Mouse (Mus musculus) left cerebral cortex, adult 8-10 months (tissue): ENCODE results near the gene Lce6a. TPM values are rescaled to one million over a fixed set of nuclear protein-coding genes. Genes with fewer than 3 reads are reported as not detected.

Experiments used
- DNase-seq, 2 experiments: peaks; one replicate each; pipeline ENCODE4 v3.0.0; 2022; ENCODE audit warnings: low spot score in 2 of 2
- total RNA-seq, 4 experiments: library from RNA; stranded (reverse); gene quantifications; 2 replicates each; pipeline ENCODE4 v1.2.4; 2022

The Lce6a gene
- not detected for total RNA-seq

DNA sequence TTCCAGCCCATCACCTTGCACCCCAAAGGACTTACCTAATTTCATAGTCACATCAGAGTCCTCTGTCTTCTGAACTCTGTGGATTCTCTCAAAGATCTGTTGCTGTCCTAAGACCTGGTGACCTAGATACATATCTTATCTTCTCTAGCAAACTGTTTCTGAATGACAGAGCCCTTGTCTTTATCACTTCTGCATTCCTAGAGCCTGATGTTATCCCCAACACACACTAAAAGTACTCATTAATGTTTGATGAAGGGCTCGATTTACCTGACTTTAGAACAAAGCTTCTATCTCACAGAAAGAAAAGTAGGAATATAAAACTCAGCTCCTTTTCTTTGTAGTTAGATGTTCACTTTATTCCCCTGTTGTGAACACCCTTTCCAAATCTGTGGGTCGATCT, at the start of gene Lce6a:
Gene Lce6a, minus strand, starts transcription at position 101 of the 400 bp plus-strand sequence.
- DNase-seq = no peak

- no peak for DNase-seq
Measured at GRCm38 (mm10) chr3:92670215-92670614, 48.8 kb upstream of the Lce6a start, which contains the start of gene Lce1a2. Gene Lce1a2 (minus strand): TSS chr3:92670315.

- no peak for DNase-seq
Measured at GRCm38 (mm10) chr3:92656826-92657225, 35.4 kb upstream of the Lce6a start, which contains the start of gene Lce1b. Gene Lce1b (minus strand): TSS chr3:92656926.

GRCm38 (mm10) chr3:92648207-92648606, 26.7 kb upstream of the Lce6a start, which contains the start of gene Lce1a1:
Gene Lce1a1 (minus strand): TSS chr3:92648307.
- no peak for DNase-seq

GRCm38 (mm10) chr3:92639854-92640253, 18.4 kb upstream of the Lce6a start:
- no peak for DNase-seq

DNA sequence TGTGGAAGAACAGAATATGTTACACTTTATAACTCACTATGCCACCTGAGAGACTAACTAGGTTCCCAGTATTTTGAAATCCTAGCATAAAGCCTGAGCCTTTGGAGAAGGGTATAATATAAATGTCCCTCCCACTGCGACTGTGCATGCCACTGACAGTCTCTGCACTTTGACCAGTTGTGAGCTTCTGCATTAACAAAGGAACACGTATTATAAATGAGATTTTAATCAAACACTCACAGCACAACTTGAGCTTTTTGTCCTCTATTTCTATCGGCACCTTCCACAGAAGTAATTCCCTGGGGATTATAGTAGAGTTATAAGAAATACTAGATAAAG, 17.2 kb upstream of the Lce6a start:
- no peak for DNase-seq

GRCm38 (mm10) chr3:92637745-92638652, 16.5 kb upstream of the Lce6a start:
- no peak for DNase-seq

GRCm38 (mm10) chr3:92609804-92610203, 11.7 kb downstream of the Lce6a start:
- no peak for DNase-seq

DNA sequence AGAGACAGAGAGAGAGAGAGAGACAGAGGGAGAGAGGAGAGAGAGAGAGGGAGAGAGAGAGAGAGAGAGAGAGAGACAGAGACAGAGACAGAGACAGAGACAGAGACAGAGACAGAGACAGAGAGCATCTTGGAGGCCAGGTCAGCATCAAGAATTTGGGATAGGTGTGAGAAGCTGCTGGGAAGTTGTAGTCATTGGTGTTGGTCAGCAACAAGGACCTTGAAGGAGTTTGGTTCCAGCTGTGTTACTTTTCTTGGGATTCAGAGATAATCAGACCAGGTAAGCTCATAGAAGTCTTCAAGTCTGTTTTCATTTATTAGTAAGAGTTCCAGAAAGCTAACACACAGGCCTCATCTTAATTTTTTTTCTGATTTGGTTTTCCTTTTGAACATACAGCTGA, 14.1 kb downstream of the Lce6a start, which contains the start of gene 2210017I01Rik:
Gene 2210017I01Rik, minus strand, starts transcription at position 101 of the 400 bp plus-strand sequence.
- no peak for DNase-seq

DNA sequence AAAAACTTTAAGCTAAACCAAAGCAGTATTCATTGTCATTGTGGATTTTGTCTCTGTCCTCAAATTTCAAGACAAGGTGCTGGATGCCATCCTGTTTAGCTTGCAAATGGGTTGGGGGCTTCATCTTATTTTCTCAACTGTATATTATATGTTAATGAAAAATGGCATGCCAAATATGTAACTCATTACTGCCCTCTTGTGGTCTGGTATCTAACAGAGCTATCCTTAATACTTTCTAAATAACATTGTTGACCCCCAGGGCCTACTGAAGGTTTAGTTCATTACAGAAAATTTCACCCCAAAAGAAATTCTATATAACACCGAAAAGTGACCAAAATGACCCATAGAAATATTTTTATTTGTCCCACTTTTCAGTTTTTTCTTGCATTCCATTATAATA, 19.3 kb downstream of the Lce6a start:
- DNase-seq = no peak

GRCm38 (mm10) chr3:92600456-92600855, 21.0 kb downstream of the Lce6a start:
- DNase-seq = no peak

DNA sequence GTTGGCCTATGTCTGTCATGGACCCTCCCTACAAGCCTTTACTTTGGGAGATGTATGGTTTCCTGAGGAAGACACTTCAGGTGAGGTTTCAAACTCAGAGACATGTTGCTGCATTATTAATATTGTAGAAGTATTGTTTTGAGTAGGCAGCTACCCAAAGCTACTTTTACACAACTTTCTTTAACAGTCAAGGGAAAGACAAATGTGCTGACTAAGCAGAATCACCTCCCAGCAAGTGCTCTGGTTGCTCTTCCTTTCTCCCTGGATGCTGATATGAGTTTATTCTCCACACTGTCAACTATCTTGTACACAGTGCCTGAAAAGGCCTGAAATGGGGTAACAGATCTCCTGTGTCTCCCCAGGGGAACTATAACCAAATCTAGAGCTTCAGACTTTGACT, 21.5 kb downstream of the Lce6a start:
- DNase-seq = no peak

- no peak for DNase-seq
Measured at GRCm38 (mm10) chr3:92598429-92598828, 23.0 kb downstream of the Lce6a start.

- DNase-seq = no peak
Measured at GRCm38 (mm10) chr3:92588858-92589257, 32.6 kb downstream of the Lce6a start, which contains the start of gene Smcp. Gene Smcp (minus strand): TSS chr3:92588997.

- DNase-seq = no peak
Measured at GRCm38 (mm10) chr3:92587190-92587589, 34.3 kb downstream of the Lce6a start.

DNA sequence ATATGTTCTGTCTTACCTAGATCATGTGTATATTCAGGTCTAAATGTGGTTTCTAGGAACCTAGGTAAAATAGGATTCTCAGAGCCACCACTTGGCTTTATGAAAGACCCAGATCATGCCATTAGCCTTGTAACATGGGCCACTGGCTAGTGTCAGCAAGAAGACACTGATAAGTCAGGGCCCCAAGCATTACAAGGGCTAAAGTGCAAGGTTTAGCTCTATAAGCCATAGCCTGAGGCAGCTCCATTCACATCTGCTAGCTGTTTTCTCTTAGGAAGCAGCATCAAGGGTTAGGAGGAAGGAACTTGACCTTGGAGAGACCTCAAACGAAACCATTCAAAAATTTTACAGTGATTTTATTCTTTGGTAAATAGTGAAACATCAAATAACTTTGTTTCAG, 36.4 kb downstream of the Lce6a start:
- no peak for DNase-seq

DNA sequence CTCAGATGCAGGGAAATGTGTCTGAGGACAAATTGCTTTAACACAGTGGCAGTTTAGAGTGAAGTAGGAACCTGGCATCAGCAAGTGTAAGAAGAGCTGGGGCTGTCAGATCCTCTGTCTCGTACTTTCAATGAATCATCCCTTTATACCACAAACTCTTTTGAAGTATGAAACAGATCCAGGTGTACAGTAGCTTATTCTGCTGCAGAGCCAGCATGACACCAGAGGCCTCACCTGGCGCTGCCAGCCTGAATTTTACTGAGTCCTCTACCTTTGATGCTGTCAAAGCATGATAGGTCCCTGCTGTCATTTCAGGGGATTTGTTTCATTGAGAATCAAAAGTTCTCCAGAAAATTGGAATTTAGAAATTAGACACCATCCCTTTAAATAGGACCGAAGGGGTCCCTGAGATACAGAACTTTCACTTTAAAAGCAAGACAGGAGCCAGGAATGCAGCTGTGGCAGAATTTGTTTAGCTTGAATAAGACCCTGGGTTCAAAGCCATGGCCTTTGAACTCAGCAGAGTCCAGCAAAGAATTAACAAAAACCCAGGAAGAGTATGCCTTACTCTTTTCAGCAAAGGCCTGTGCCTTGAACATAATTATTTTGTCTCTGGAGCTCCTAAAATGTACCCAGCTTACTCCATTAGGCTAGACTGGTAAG, 38.2 kb downstream of the Lce6a start:
- DNase-seq = no peak

DNA sequence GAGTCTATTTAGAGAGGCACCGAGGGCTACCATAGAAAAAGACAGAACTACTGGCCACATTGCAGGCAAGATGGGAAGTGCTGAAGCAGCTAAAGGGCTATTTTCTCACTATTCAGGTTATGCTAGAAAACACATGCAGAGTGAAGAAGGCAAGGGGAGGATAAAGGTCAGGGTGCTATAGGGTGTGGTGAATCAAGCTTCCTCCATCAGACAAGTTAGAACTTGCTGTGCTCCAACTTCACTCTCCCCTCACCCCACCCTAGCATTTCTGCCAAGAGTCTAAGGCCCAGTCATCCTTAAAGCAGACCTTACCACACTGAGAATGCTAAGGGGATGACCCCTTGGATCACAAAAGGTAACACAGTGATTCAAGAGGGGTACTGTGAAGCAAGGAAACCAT, 42.0 kb downstream of the Lce6a start:
- no peak for DNase-seq

DNA sequence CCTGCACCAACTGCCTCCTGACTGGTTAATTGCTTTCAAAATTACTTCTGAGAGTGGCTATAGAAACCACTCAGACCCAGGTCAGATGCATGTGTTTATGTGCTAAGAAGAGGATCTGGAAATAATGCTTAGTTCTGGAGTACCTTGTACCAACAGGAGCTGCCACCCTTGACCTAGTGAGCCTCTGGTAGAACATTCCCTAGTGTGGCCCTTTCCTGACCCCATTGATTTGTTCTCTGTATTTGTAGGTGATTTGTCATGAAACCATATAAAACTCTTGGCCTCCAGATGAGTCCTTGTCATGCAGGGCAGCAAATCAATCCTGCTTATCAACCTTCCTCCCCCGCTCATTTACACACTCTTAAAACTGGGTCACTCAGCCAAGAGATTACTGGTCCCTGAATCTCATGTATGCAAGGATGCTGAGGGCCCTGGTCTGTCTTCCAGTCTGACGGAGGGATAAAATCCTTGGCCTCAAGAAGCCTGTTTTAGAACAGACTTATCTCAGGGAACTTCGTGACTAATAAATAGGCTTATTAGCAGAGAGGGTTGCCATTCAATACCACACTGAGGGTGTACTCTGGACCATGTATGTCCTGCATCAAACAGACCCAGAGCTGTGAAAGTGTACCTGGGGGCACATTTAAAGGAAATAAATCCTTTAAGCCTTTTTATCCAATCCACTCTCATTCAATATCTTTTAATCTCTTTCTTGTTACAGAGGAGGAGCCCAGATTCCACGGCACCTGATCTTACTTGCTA, 42.6 kb downstream of the Lce6a start:
- no peak for DNase-seq

DNA sequence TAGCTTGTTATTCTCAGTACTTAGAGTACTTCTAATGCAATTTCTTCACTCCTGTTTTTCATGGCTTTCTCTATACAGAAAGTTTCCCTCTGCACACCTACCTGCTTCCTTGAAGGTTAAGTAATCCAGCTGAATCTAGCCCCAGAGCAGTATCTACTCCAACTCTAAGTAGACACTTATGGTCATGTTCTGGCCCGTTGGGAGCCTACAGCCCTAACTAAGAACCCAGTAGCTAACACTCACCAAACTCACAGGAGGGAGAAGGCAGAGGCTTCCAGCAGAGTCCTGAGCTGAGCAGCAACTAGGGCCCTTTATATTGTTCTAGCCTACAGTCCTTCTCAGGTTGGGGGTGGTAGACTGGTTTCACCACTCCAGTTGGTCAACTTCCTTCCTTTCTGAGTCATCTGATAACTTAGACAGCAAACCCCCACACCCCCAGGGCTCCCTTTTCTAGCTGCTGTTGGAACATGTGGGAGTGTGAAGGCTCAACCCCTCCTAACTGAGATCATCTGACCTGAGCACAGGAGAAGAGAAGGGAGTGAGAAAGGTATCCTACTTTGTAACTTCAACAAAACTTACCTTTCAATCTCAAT, 47.9 kb downstream of the Lce6a start, which contains the start of gene Ivl:
Gene Ivl, minus strand, starts transcription at position 287 of the 593 bp plus-strand sequence.
- no peak for DNase-seq

DNA sequence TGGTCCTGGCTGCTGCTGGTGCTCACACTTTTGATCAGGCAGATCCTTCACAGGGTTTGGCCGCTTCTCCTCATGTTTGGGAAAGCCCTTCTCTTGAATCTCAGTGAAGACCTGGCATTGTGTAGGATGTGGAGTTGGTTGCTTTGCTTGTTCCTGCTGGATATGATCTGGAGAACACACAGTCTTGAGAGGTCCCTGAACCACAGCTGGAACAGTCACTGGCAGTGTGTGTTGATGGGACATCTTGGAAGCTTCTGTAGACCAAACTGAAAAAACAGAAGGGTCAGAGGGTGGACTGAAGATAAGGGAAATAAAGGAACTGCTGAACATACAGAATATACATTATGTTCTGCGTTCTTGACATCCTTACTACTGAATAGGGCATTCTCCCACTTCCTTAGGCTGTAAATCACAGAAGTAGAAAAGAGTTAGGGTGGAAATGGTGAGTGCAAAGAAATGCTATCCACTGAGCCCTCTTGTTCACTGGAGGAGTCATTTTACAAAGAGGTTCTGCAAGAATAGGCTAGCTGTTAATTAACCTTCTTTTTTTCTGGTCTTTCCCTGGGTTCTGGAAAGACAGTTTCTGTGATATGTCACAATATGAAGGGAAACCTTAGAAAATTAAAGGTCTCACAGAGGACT, 48.8 kb downstream of the Lce6a start:
- DNase-seq = no peak
